Mouse (Mus musculus) myocyte (in vitro differentiated cells): Measurements from ENCODE around the gene Tmem139. TPM values are rescaled to one million over a fixed set of nuclear protein-coding genes. Genes with fewer than 3 reads are reported as not detected.

ENCODE experiments used
- H3K27me3 ChIP-seq: one replicate; pipeline ENCODE4 v1.6.1; 2011; ENCODE audit not compliant: control insufficient read depth, insufficient read depth, insufficient read length
- H3K36me3 ChIP-seq: one replicate; pipeline ENCODE4 v1.6.1; 2011; ENCODE audit not compliant: control insufficient read depth, insufficient read depth
- H3K4me2 ChIP-seq: one replicate; pipeline ENCODE4 v1.6.1; 2011; ENCODE audit warnings: low read depth, control low read depth
- H3K4me3 ChIP-seq: one replicate; pipeline ENCODE4 v1.5.1; 2011; ENCODE audit warnings: mild to moderate bottlenecking, control low read depth, moderate library complexity
- H3K79me2 ChIP-seq: one replicate; pipeline ENCODE4 v1.6.1; 2011; ENCODE audit not compliant: control insufficient read depth, insufficient read depth
- H3ac ChIP-seq: one replicate; pipeline ENCODE4 v1.6.1; 2011; ENCODE audit not compliant: control insufficient read depth, insufficient read length
- CEBPB ChIP-seq: IDR thresholded peaks from 2 replicates; pipeline ENCODE4 v1.6.1; 2011; ENCODE audit warnings: mild to moderate bottlenecking, moderate library complexity; ENCODE audit not compliant: poor library complexity, insufficient read depth, severe bottlenecking
- E2F4 ChIP-seq: IDR thresholded peaks from one replicate; pipeline ENCODE4 v1.6.1; 2011; ENCODE audit warnings: mild to moderate bottlenecking, control low read depth, moderate library complexity; ENCODE audit not compliant: insufficient read depth
- MYOD1 ChIP-seq, 3 experiments: IDR thresholded peaks; one replicate each; pipeline ENCODE4 v1.6.1; 2011; ENCODE audit warnings: control low read depth in 2 of 3, low read depth in 2 of 3, mild to moderate bottlenecking in 2 of 3, moderate library complexity in 1 of 3; ENCODE audit not compliant: insufficient read length in 2 of 3, control insufficient read depth in 1 of 3
- MYOG ChIP-seq, 3 experiments: IDR thresholded peaks; one replicate each; pipeline ENCODE4 v1.6.1; 2011; ENCODE audit warnings: control low read depth in 2 of 3, low read depth in 2 of 3, mild to moderate bottlenecking in 2 of 3; ENCODE audit not compliant: insufficient read length in 2 of 3, control insufficient read depth in 1 of 3, insufficient read depth in 1 of 3
- POLR2AphosphoS2 ChIP-seq: IDR thresholded peaks from one replicate; pipeline ENCODE4 v1.6.1; 2011; ENCODE audit warnings: low read depth, control low read depth; ENCODE audit not compliant: insufficient read length
- REST ChIP-seq: IDR thresholded peaks from one replicate; pipeline ENCODE4 v1.6.1; 2011; ENCODE audit warnings: mild to moderate bottlenecking, control low read depth, moderate library complexity; ENCODE audit not compliant: insufficient read depth, insufficient read length
- SRF ChIP-seq: IDR thresholded peaks from one replicate; pipeline ENCODE4 v1.6.1; 2011; ENCODE audit warnings: low read depth; ENCODE audit not compliant: control insufficient read depth, insufficient read length
- TCF12 ChIP-seq: IDR thresholded peaks from one replicate; pipeline ENCODE4 v1.6.1; 2011; ENCODE audit warnings: mild to moderate bottlenecking, control low read depth; ENCODE audit not compliant: poor library complexity, insufficient read depth, severe bottlenecking
- TCF3 ChIP-seq: IDR thresholded peaks from one replicate; pipeline ENCODE4 v1.6.1; 2011; ENCODE audit warnings: low read depth, control low read depth; ENCODE audit not compliant: insufficient read length
- polyA plus RNA-seq: library from polyadenylated mRNA; unstranded; fragments of >200 nt; fragmentation: generic; extraction: Trizol; gene quantifications from one replicate; pipeline ENCODE4 v1.2.1, GENCODE M21; 2012; ENCODE audit warnings: missing spikeins

Tmem139 gene
- polyA plus RNA-seq, 1 experiment = not detected

DNA sequence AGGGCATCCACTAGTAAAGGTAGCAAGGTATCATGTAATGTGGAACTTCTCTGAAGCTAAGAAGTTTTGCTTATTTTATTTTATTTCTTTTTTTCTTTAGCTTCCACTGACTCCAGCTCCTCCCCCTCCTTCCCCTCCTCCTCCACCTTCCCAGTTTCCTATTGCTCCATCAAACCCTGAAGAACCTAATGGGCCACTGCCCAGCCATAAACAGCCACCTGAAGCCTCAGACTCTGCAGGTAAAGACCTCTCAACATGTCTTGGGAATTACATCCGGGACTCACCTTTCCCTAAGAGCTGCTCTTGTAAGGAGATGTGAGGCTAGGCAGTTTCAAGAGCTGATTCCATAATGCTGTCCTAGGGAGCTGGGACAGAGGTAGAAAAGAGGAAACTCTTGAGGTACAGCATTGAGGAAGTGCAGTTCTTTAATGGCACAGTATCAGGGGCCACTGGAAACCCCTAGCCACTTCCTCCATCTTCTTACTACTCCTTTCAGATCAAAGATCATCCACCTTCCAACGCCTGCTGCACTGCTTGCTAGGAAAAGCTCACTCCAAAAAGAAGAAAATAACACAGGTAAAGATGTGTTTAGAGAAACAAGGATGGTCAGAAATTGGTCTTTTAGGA is 48.8 kb downstream of the Tmem139 start:
- Histone ChIP-seq H3K79me2 (no peaks in the 10 kb centered on the region), H3K36me3 (no peaks in the 10 kb centered on the region), H3K4me2 (no peak overlapping the region), H3K27me3 (no peaks in the 10 kb centered on the region), H3ac (no peak overlapping the region), H3K4me3 (no peak overlapping the region)
- no peak for TF ChIP-seq POLR2AphosphoS2
- TF ChIP-seq REST = no peak
- TF ChIP-seq CEBPB = no peak
- TF ChIP-seq MYOD1 (IDR thresholded peaks at IDR 0.05; ENCODE audit: control insufficient read depth in 1 of 3, insufficient read length in 2 of 3, low read depth in 2 of 3) = no peak
- TF ChIP-seq TCF12 = no peak
- TF ChIP-seq E2F4 = no peak
- no peak for TF ChIP-seq SRF
- TF ChIP-seq TCF3 = no peak
- TF ChIP-seq MYOG (IDR thresholded peaks at IDR 0.05; ENCODE audit: control insufficient read depth in 1 of 3, insufficient read depth in 1 of 3, insufficient read length in 2 of 3, low read depth in 2 of 3) = no peak

Other genes with a start within 250 kb of the Tmem139 start
- gene Sva, start 223.6 kb upstream of the Tmem139 start, polyA plus RNA-seq = not detected
- not detected for gene Tas2r139, start 121.0 kb upstream of the Tmem139 start, polyA plus RNA-seq
- not detected for gene Tas2r144, start 46.6 kb upstream of the Tmem139 start, polyA plus RNA-seq
- gene Gstk1, start 16.0 kb upstream of the Tmem139 start, polyA plus RNA-seq = 0.53 TPM
- gene Casp2, start 3.0 kb downstream of the Tmem139 start, polyA plus RNA-seq = 6.7 TPM
- 0.90 TPM for gene Clcn1, start 24.7 kb downstream of the Tmem139 start, polyA plus RNA-seq
- 4.2 TPM for gene Fam131b, start 62.7 kb downstream of the Tmem139 start, polyA plus RNA-seq
- 467 TPM for gene Zyx, start 87.7 kb downstream of the Tmem139 start, polyA plus RNA-seq
- gene Epha1, start 111.3 kb downstream of the Tmem139 start, polyA plus RNA-seq = 6.3 TPM
- not detected for gene Tas2r143, start 138.3 kb downstream of the Tmem139 start, polyA plus RNA-seq
- not detected for gene Tas2r135, start 143.5 kb downstream of the Tmem139 start, polyA plus RNA-seq
- not detected for gene Tas2r126, start 172.6 kb downstream of the Tmem139 start, polyA plus RNA-seq
- gene Olfr458, start 203.2 kb downstream of the Tmem139 start, polyA plus RNA-seq = not detected
- gene Olfr457, start 214.4 kb downstream of the Tmem139 start, polyA plus RNA-seq = 0.01 TPM
- 0.05 TPM for gene Olfr456, start 225.2 kb downstream of the Tmem139 start, polyA plus RNA-seq